ENCODE assay signal across 8 mouse cellular contexts in genomic region chr13:98351527-98351926, GRCm38 (mm10). TPM values are rescaled to one million over a fixed set of nuclear protein-coding genes. Genes with fewer than 3 reads are reported as not detected.
DNase-seq lines count a peak whose midpoint lies in the region; ATAC-seq and TF ChIP-seq lines count a peak whose summit lies in the region.
"Had no signal": no experiment of that assay in that cellular context is flagged by ENCODE, and none has a peak within 500 bp of the region (broad histone marks: within the 10 kb centered on the region; RNA-seq: fewer than 3 reads in every experiment).

No protein-coding gene starts in this region.

- DNase-seq in A20 (ENCODE audit: low read depth, low spot score) (peak; percentile 43), ES-E14 (ENCODE audit: low read depth, low spot score) (no peak)
- DNase-seq in kidney, postnatal 14 days: peak; percentile 48
- peak; percentile 76 for DNase-seq in testis, postnatal 10 days (ENCODE audit: low spot score)
- DNase-seq in layer of hippocampus, adult 9-11 months: no peak

- H3K27ac ChIP-seq in intestine, postnatal 0 days (ENCODE audit: low read depth, low read length): no peak overlapping the region
- no peak overlapping the region for H3K27ac ChIP-seq in intestine, embryonic 15.5 days
- no peak overlapping the region for H3K27ac ChIP-seq in ES-E14 (ENCODE audit: insufficient read depth, low read depth, low read length, poor library complexity, severe bottlenecking)
- H3K27ac ChIP-seq: limb, embryonic 12.5 days had no signal

- no peak overlapping the region for H3K4me3 ChIP-seq in intestine, postnatal 0 days (ENCODE audit: low read depth, low read length)
- no peak overlapping the region for H3K4me3 ChIP-seq in intestine, embryonic 15.5 days (replicated peaks)
- no peak overlapping the region for H3K4me3 ChIP-seq in ES-E14 (ENCODE audit: insufficient read depth in 1 of 2, low read depth in 1 of 2, low read length in 2 of 2, poor library complexity in 1 of 2, severe bottlenecking in 1 of 2)
- H3K4me3 ChIP-seq: limb, embryonic 12.5 days had no signal

- in situ Hi-C loops in ES-E14 (cut with MboI; ENCODE audit: low sequenced_read_pairs in 2 of 2, unreplicated experiment in 2 of 2): no loop called here

- no peak overlapping the region for H3K4me2 ChIP-seq in intestine, postnatal 0 days (replicated peaks; ENCODE audit: low read depth)
- H3K4me2 ChIP-seq in intestine, embryonic 15.5 days (replicated peaks): no peak overlapping the region
- H3K4me2 ChIP-seq: limb, embryonic 12.5 days had no signal

- peaks cover 7% of the 10 kb centered on the region; the same call in 1 of the 2 replicates for H3K4me1 ChIP-seq in intestine, postnatal 0 days (replicated peaks; ENCODE audit: control insufficient read depth, insufficient read depth, low read length)
- peaks cover 24% of the 10 kb centered on the region for H3K4me1 ChIP-seq in intestine, embryonic 15.5 days (replicated peaks)
- H3K4me1 ChIP-seq in ES-E14 (ENCODE audit: control insufficient read depth in 2 of 2, insufficient read depth in 2 of 2, low read length in 2 of 2, poor library complexity in 1 of 2): no peaks in the 10 kb centered on the region

- ATAC-seq in intestine, postnatal 0 days: no peak
- ATAC-seq in intestine, embryonic 15.5 days: no peak

- H3K36me3 ChIP-seq in intestine, postnatal 0 days (ENCODE audit: control insufficient read depth, insufficient read depth): no peaks in the 10 kb centered on the region
- H3K36me3 ChIP-seq in intestine, embryonic 15.5 days: no peaks in the 10 kb centered on the region
- H3K36me3 ChIP-seq in ES-E14 (ENCODE audit: control insufficient read depth, insufficient read depth, low read length, poor library complexity, severe bottlenecking): no peaks in the 10 kb centered on the region
- H3K36me3 ChIP-seq: limb, embryonic 12.5 days had no signal

- WGBS in intestine, postnatal 0 days: 13% methylated on average over 8 of the region's 8 CpGs
- 15% methylated on average over 8 of the region's 8 CpGs for WGBS in intestine, embryonic 15.5 days

- peak; percentile 70 for TF ChIP-seq CTCF in intestine, postnatal 0 days (IDR thresholded peaks at IDR 0.05; ENCODE audit: low read depth)

- H3K9me3 ChIP-seq in intestine, postnatal 0 days (ENCODE audit: control insufficient read depth): no peaks in the 10 kb centered on the region
- H3K9me3 ChIP-seq in intestine, embryonic 15.5 days: no peaks in the 10 kb centered on the region
- H3K9me3 ChIP-seq in ES-E14 (ENCODE audit: control insufficient read depth, insufficient read depth, low read depth, low read length): no peaks in the 10 kb centered on the region
- H3K9me3 ChIP-seq: limb, embryonic 12.5 days had no signal

- no peak overlapping the region for H3K9ac ChIP-seq in intestine, postnatal 0 days (ENCODE audit: low read depth, low read length)
- no peak overlapping the region for H3K9ac ChIP-seq in intestine, embryonic 15.5 days
- H3K9ac ChIP-seq in ES-E14 (ENCODE audit: insufficient read depth, low read depth, low read length, poor library complexity, severe bottlenecking): no peak overlapping the region
- H3K9ac ChIP-seq: limb, embryonic 12.5 days had no signal

- H3K27me3 ChIP-seq in intestine, postnatal 0 days (replicated peaks; ENCODE audit: control insufficient read depth, insufficient read depth, low read length): peaks cover 71% of the 10 kb centered on the region
- peaks cover 63% of the 10 kb centered on the region for H3K27me3 ChIP-seq in intestine, embryonic 15.5 days (replicated peaks)

TF ChIP-seq in ES-E14, 5 proteins besides CTCF, POLR2A, EP300 and RAD21:
- TF ChIP-seq CHD2 (IDR thresholded peaks at IDR 0.05; ENCODE audit: low read depth, low read length) (no peak), ZC3H11A (IDR thresholded peaks at IDR 0.05; ENCODE audit: borderline replicate concordance, low read depth, low read length) (peak; percentile 26; the same call in 1 of the 2 replicates)

RNA-seq across cellular contexts. Expression of gene Foxd1, which starts 2.5 kb away (rescaled TPM):
- polyA plus RNA-seq in intestine, postnatal 0 days (2015; fragmentation: Nextera tagmentation; extraction: Ambion mirVana): not detected in 2 replicates
- 0.03 TPM in 1 of 2 replicates, not detected in the other for polyA plus RNA-seq in intestine, embryonic 15.5 days (2015; fragmentation: Nextera tagmentation; extraction: Ambion mirVana)
- total RNA-seq in ES-E14 (2012; rRNA removed): 0.16 and 0.22 TPM in 2 replicates

RNA-seq across cellular contexts. Expression of gene Btf3, which starts 34.7 kb away (rescaled TPM):
- polyA plus RNA-seq in intestine, postnatal 0 days (2015; fragmentation: Nextera tagmentation; extraction: Ambion mirVana): 471 and 494 TPM in 2 replicates
- 620 and 754 TPM in 2 replicates for polyA plus RNA-seq in intestine, embryonic 15.5 days (2015; fragmentation: Nextera tagmentation; extraction: Ambion mirVana)
- total RNA-seq in ES-E14 (2012; rRNA removed): 742 and 844 TPM in 2 replicates

Comparison
In these comparisons a context has a peak if more than half of its experiments do, and no peak if none do; other contexts are left out.
1. DNase-seq: peak in A20 (single experiment), kidney, postnatal 14 days (single experiment) and testis, postnatal 10 days (single experiment); none in ES-E14 (single experiment) and layer of hippocampus, adult 9-11 months (single experiment).